In the genomic region with DNA sequence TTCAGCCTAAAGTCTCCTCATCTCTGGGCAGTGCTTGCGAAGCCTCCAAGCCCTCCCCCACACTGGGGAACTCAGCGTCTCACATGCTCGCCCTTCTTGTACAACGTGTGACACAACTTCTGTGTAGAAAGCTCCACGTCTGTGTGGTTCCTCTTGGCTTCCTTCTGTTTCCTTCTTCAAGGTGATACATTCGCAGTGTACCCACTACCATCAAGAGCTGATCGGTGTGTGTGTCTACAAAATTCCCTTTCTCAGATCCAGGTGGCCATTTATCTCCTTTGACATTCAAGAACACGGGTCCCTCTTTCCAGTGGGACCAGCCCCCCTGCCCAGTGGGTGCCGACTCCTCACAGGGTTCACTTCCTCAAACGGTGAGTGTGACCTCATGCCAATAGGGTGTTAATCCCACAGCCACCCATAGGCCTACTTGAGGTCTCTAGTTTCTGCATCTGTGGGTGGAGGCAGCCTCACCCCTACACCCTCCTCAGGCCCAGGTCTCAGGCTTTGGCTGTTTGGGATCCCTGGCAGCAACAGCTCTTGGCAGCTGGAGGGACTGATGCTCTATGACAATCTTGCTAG, we compare ENCODE assay signal across 10 mouse cellular contexts. TPM values are rescaled to one million over a fixed set of nuclear protein-coding genes. Genes with fewer than 3 reads are reported as not detected.
DNase-seq lines count a peak whose midpoint lies in the region; ATAC-seq lines count a peak whose summit lies in the region.
"Had no signal": no experiment of that assay in that cellular context is flagged by ENCODE, and none has a peak within 500 bp of the region (broad histone marks: within the 10 kb centered on the region; RNA-seq: fewer than 3 reads in every experiment).

No protein-coding gene starts in this region.

- H3K4me3 ChIP-seq in kidney, embryonic 16.5 days (ENCODE audit: low read length) = no peak overlapping the region
- H3K4me3 ChIP-seq: erythroblast, embryonic 14.5 days had no signal

- peak overlapping the region; percentile 5; the same call in 1 of the 2 replicates for H3K9ac ChIP-seq in kidney, embryonic 16.5 days (replicated peaks; ENCODE audit: low read length)

- 68% methylated on average over 10 of the region's 10 CpGs for WGBS in kidney, embryonic 16.5 days

- peaks cover 30% of the 10 kb centered on the region for H3K4me1 ChIP-seq in kidney, embryonic 16.5 days (ENCODE audit: insufficient read depth, low read length)

- peak overlapping the region; percentile 83 for H3K27ac ChIP-seq in kidney, embryonic 16.5 days (ENCODE audit: low read length)

- peak overlapping the region; percentile 21 for H3K4me2 ChIP-seq in kidney, embryonic 16.5 days (replicated peaks; ENCODE audit: low read depth, low read length)

- no peak for ATAC-seq in CD4-positive, CD25-positive, alpha-beta regulatory T cell, adult 4 months
- no peak for ATAC-seq in kidney, embryonic 16.5 days (ENCODE audit: low FRiP score, low TSS enrichment)
- ATAC-seq in megakaryocyte progenitor cell, adult 5-6 weeks (replicated peaks; ENCODE audit: poor library complexity) = peak; percentile 76

- DNase-seq in CD4-positive, CD25-positive, alpha-beta regulatory T cell, adult 2 months (ENCODE audit: low read depth, low spot score) = peak; percentile 33
- peak; percentile 84 to 86 for DNase-seq in B cell, adult 2 months
- no peak for DNase-seq in cerebellum, postnatal 4 days (ENCODE audit: low spot score in 2 of 2)
- no peak for DNase-seq in gastrocnemius, postnatal 10 days
- no peak for DNase-seq in embryo, embryonic 9.5 days (ENCODE audit: extremely low spot score)
- DNase-seq: cerebellum, adult 2 months had no signal

- H3K9me3 ChIP-seq in kidney, embryonic 16.5 days (ENCODE audit: low read length) = no peaks in the 10 kb centered on the region

- no peaks in the 10 kb centered on the region for H3K27me3 ChIP-seq in kidney, embryonic 16.5 days (ENCODE audit: insufficient read depth, low read length)

- H3K36me3 ChIP-seq in kidney, embryonic 16.5 days (ENCODE audit: insufficient read depth, low read length) = peaks cover 9% of the 10 kb centered on the region; the same call in 1 of the 2 replicates

RNA-seq across cellular contexts. Expression of gene Cyba, which starts 2.6 kb away (rescaled TPM):
- 100 to 1,000 TPM; 801 to 968 TPM for polyA plus RNA-seq in CD4-positive, CD25-positive, alpha-beta regulatory T cell, adult 4 months (2017; shearing (Covaris generic))
- polyA plus RNA-seq in kidney, embryonic 16.5 days (2015; fragmentation: Nextera tagmentation; extraction: Ambion mirVana) = 385 and 421 TPM in 2 replicates
- 123 and 166 TPM in 2 replicates for total RNA-seq in megakaryocyte progenitor cell, adult 5-6 weeks (2015)
- total RNA-seq in megakaryocyte progenitor cell, adult 5-6 weeks (2017) = 94.4 and 117 TPM in 2 replicates
- total RNA-seq in gastrocnemius, postnatal 10 days (2021) = 10 to 100 TPM; 23.8 to 28.6 TPM

RNA-seq across cellular contexts. Expression of gene Il17c, which starts 8.3 kb away (rescaled TPM):
- under 1 TPM in 1 of 2 experiments, not detected in 1; 0.77 TPM for polyA plus RNA-seq in CD4-positive, CD25-positive, alpha-beta regulatory T cell, adult 4 months (2017; shearing (Covaris generic))
- polyA plus RNA-seq in kidney, embryonic 16.5 days (2015; fragmentation: Nextera tagmentation; extraction: Ambion mirVana) = not detected in 2 replicates
- total RNA-seq in megakaryocyte progenitor cell, adult 5-6 weeks (2015) = not detected in 2 replicates
- not detected in 2 replicates for total RNA-seq in megakaryocyte progenitor cell, adult 5-6 weeks (2017)
- total RNA-seq in gastrocnemius, postnatal 10 days (2021) = not detected
- polyA plus RNA-seq: erythroblast, embryonic 14.5 days had no signal

RNA-seq across cellular contexts. Expression of gene Mvd, which starts 13.1 kb away (rescaled TPM):
- polyA plus RNA-seq in CD4-positive, CD25-positive, alpha-beta regulatory T cell, adult 4 months (2017; shearing (Covaris generic)) = 10 to 100 TPM; 12.6 to 20.0 TPM
- polyA plus RNA-seq in kidney, embryonic 16.5 days (2015; fragmentation: Nextera tagmentation; extraction: Ambion mirVana) = 36.4 and 36.6 TPM in 2 replicates
- 3.4 and 3.8 TPM in 2 replicates for total RNA-seq in megakaryocyte progenitor cell, adult 5-6 weeks (2015)
- total RNA-seq in megakaryocyte progenitor cell, adult 5-6 weeks (2017) = 3.2 and 5.6 TPM in 2 replicates
- 1 to 10 TPM; 6.9 to 7.9 TPM for total RNA-seq in gastrocnemius, postnatal 10 days (2021)

RNA-seq across cellular contexts. Expression of gene Snai3, which starts 30.4 kb away (rescaled TPM):
- polyA plus RNA-seq in CD4-positive, CD25-positive, alpha-beta regulatory T cell, adult 4 months (2017; shearing (Covaris generic)) = 1 to 10 TPM; 2.6 to 5.2 TPM
- polyA plus RNA-seq in kidney, embryonic 16.5 days (2015; fragmentation: Nextera tagmentation; extraction: Ambion mirVana) = 0.75 and 0.77 TPM in 2 replicates
- total RNA-seq in megakaryocyte progenitor cell, adult 5-6 weeks (2015) = 0.30 TPM in 1 of 2 replicates, not detected in the other
- total RNA-seq in megakaryocyte progenitor cell, adult 5-6 weeks (2017) = not detected in 2 replicates
- 1 to 10 TPM; 2.5 to 3.1 TPM for total RNA-seq in gastrocnemius, postnatal 10 days (2021)
- polyA plus RNA-seq: erythroblast, embryonic 14.5 days had no signal

RNA-seq across cellular contexts. Expression of gene Rnf166, which starts 45.7 kb away (rescaled TPM):
- 10 to 100 TPM; 27.3 to 31.0 TPM for polyA plus RNA-seq in CD4-positive, CD25-positive, alpha-beta regulatory T cell, adult 4 months (2017; shearing (Covaris generic))
- polyA plus RNA-seq in kidney, embryonic 16.5 days (2015; fragmentation: Nextera tagmentation; extraction: Ambion mirVana) = 39.3 and 46.0 TPM in 2 replicates
- total RNA-seq in megakaryocyte progenitor cell, adult 5-6 weeks (2015) = 26.6 and 33.3 TPM in 2 replicates
- total RNA-seq in megakaryocyte progenitor cell, adult 5-6 weeks (2017) = 32.8 and 33.2 TPM in 2 replicates
- total RNA-seq in gastrocnemius, postnatal 10 days (2021) = 10 to 100 TPM; 26.2 to 28.0 TPM

Comparison
In these comparisons a context has a peak if more than half of its experiments do, and no peak if none do; other contexts are left out.
1. DNase-seq: peak in CD4-positive, CD25-positive, alpha-beta regulatory T cell, adult 2 months (single experiment) and B cell, adult 2 months (2 of 2); none in cerebellum, postnatal 4 days (0 of 2), gastrocnemius, postnatal 10 days (single experiment) and embryo, embryonic 9.5 days (single experiment).